Mouse (Mus musculus): ENCODE measurements around the gene Col6a1. TPM values are rescaled to one million over a fixed set of nuclear protein-coding genes. Genes with fewer than 3 reads are reported as not detected.
A peak's percentile ranks its signal among the peaks of the same experiment; 100 is the strongest.

Gene Col6a1
- total RNA-seq, 2 experiments from 2014 or later: 38.0 to 38.9 TPM

GRCm38 (mm10) chr10:76725097-76725496, 871 bp downstream of the Col6a1 start:
- no peak for DNase-seq (ENCODE audit: low spot score in 2 of 2)

DNA sequence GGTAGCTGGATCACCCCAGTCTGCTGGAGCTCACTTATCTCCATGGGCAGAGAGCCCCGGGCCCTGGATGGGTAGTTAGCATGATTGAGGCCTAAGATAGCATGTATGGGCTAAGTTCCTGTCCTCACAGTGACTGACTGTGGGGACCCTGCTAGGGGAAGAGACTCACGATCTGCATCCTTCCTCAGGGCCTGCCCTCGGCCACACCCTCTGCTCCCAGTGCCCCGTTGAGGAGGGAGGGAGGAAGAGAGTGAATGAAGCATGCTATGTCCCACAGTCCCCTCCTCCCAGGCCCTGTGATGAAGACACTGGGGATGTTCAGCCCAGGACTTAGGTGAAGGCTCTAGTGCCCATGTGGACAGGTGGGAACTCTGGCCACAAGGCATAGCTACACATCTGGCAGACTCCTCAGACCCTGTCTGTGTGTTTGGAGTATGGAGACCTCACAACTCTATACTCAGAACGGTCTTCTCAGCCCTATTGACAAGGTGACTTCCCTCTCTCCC, 1.7 kb downstream of the Col6a1 start:
- no peak for DNase-seq (ENCODE audit: low spot score in 2 of 2)

DNA sequence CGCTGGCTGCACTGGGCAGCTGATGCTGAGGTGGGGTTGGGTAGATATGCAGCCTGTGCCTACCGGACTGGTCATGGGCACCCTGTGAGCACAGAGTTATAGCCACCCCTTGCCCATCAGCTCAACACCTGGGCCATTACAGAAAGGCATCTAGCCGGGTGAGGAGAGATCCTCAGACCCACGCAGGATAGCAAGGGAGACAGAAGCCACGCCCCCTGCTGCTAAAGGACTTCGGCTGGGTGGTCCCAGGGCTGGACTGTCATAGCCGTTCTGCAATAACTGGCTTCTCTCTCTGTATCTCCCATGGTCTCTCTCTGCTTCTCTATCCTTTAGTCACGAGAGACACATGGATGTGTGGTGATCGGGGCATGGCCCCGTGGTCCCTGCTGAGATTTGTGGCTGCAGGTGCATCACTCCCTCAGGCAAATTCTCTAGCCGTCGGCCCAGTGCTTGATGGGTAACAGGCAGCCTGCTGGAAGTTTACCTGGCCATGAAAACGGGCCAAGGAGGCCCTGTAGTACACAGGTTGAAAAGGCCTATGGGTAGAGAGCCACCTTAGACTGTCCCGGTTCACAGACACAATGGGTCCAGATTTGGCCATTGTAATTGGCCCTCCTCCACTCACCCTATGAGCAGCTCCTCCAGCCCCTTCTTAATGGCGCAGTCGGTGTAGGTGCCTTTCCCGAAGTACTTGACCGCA, 3.1 kb downstream of the Col6a1 start:
- no peak for DNase-seq (ENCODE audit: low spot score in 2 of 2)

GRCm38 (mm10) chr10:76721746-76722145, 4.2 kb downstream of the Col6a1 start:
- no peak for DNase-seq (ENCODE audit: low spot score in 2 of 2)

DNA sequence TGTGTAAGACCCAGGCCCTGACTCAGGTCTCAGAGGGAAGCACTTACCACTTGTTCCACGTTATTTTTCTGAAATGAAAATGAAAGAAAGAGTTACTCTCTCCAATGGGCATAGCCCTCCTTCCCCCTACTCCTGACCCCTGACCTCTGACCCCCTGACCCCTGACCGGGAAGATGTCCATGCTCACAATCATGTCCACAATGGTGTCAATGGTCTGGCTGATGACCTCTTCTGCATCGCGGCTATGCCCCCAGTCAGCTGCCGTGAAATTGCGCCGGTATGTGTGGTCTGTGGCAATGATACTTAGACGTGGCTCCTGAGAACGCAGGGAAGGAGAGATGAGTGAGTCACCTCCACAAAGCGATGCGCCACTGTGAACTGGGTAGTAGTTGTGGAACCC, 4.8 kb downstream of the Col6a1 start:
- DNase-seq (ENCODE audit: low spot score in 2 of 2): no peak

DNA sequence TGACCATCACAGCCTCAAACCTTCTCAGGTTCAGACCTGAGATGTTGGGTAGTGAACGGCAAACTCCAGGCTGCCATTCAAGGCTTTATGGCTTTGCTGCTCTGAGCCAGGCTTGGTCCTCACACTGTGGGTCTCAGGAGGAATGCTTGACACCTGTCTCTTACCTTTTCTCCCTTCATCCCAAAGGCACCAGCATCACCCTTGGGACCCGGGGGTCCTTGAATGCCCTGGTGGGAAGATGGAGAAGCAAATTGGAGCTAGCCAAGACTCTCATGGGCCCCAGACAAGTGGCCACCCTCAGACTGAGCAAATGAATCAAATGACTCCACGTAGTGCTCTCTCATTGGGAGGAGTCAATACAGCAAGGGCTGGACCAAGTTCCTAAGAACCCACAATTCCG, 8.3 kb downstream of the Col6a1 start:
- DNase-seq (ENCODE audit: low spot score in 2 of 2): no peak

DNA sequence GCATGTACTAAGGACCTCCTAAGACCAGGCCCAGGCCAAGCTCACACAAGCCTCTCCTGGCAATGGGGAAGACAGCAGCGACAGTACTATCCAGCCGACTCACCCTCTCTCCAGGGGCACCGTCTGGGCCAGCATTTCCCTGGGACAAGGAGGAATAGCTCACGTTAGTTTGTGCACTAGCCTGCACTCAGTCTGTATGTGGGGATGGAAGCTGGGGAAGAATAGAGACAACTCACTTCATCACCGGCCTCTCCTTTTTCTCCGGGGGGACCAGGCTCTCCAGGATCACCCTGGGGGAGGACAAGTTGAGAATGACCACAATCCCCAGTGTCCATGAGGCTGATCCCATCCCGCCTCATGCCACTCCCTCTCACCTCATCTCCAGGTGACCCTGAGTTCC, 8.9 kb downstream of the Col6a1 start:
- DNase-seq (ENCODE audit: low spot score in 2 of 2): no peak

DNA sequence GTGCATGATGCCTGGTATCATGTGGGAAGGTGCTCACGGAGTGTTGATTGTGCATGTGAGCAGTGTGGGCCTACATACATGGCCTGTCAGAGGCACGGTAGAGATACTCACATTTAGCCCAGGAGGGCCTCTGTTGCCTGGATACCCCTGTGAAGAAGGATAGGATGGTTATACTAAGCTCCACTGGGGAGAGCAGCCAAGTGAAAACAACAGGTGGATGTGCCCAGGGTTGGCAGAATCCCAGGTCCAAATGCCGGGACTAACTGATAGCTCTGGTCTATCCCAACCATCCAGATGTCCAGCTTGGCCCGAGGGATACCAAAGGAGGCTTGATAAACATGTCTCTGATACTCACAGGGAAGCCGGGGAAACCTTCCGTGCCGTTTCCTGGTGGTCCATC, 11.7 kb downstream of the Col6a1 start:
- DNase-seq (ENCODE audit: low spot score in 2 of 2): peak; percentile 26 to 36

- DNase-seq (ENCODE audit: low spot score in 2 of 2): peak in 1 of 2 experiments; percentile 8
Observed at GRCm38 (mm10) chr10:76712500-76712899, 13.5 kb downstream of the Col6a1 start.

DNA sequence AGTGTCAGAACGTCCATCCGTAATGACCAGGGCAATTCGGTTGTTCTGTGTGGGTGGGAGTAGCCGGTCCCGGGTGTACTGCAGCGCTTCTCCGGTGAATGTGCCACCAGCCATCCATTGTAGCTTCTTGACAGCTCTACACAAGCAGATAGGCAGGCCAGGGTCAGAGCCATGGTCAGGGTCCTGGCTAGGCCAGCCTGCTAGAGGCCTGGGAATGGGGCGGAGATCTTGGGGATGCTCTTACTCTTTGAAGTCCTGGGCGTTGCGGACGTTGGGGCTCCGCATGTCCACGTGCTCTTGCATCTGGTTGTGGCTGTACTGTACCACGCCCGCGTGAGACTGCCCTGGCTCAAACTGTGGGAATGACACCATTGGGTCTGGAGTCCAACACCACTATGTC, 14.6 kb downstream of the Col6a1 start:
- DNase-seq (ENCODE audit: low spot score in 2 of 2): no peak

DNA sequence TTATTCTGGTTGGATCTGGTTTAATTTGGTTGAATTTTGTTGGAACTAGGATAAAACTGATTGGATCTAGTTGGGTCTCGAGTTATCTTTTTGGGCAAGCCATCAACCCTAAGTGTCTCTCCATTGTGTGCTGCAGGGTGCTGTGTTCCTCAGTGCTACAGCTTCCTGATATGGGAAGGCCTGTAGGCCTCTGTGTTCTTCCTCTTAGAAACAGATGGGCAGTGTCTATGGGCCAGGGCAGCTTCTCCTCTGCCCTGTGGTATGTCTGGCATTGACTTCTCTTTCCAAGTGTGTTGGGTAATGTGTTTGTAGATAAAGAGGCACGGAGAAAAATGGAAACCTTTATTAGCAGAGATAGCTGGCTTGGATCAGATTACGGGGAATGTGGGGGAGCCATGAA, 17.5 kb downstream of the Col6a1 start:
- no peak for DNase-seq (ENCODE audit: low spot score in 2 of 2)

DNA sequence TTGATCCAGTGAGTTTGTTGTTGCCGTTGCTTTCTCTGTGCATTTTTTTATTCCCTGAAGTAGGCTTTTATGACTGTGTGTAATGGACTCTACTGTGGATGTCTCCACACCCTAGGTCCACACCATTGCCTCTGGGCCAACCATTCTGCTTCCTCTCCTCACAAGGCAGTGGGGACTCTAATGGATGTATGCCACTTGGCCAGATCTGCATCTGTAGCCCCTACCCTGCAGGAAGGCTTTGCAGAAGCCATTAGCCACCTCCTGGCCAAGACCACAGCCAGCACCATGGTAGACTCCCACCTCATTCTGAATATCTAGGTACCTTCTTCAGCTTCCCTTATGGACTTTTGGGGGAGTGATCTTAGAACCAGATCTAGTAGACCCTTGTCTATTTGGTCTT, 18.4 kb downstream of the Col6a1 start:
- no peak for DNase-seq (ENCODE audit: low spot score in 2 of 2)

DNA sequence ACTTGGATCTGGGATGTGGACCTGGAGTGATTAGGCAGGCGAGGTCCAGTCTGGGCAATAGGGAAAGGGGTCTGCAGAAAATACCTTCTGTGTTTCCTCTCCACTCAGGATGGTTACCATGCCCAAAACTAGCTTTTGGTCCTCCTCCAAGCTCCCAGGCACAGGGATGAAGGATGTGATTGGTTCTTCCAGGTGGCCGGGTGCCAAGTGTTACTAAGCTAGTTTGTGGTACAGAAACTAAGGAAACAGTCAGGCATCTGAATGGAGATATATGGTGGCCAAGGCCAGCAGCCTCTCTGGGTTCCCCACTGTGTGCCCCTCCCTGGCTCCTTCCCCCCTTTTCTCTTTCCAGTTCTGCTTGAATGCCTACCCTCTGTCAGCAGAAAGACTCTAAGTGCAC, 19.0 kb downstream of the Col6a1 start:
- peak in 1 of 2 experiments; percentile 11 for DNase-seq (ENCODE audit: low spot score in 2 of 2)

DNA sequence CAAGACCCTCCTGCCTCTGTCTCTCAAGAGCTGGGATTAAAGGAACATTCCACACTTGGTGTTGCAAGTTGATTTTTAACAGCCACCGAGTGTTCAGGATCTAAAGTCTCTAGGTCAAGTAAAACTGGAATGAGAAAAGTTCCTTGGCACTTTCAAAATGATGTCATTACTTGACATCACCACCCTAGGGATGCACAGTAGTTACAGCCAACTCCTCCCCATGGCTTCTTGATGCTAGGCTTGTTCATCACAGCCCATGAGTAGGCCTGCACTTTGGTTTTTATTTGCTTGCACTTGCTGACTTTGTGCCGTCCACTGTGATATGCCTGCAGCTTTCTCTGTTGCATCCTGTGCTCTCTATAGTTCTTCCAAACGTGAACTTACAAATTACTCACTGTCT, 21.6 kb downstream of the Col6a1 start:
- no peak for DNase-seq (ENCODE audit: low spot score in 2 of 2)

DNA sequence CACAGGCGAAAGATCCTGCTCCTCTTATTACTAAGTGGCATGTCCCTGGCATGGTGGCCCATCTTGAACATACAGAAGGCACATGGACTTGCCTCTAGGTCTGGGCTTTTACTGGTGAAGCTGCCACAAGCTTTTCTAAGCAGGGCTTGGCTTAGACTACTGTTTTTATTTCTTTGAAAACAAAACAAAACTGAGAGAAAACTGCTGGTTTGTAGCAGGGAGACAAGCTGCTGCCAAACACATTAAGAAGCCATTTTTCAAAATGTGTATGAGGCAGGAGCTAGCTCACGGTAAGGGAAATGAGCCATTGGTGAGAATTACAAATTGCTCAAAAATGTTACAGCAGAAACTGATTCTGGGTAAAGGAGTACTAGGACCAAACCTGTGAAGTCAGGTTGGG, 24.5 kb downstream of the Col6a1 start:
- no peak for DNase-seq (ENCODE audit: low spot score in 2 of 2)

DNA sequence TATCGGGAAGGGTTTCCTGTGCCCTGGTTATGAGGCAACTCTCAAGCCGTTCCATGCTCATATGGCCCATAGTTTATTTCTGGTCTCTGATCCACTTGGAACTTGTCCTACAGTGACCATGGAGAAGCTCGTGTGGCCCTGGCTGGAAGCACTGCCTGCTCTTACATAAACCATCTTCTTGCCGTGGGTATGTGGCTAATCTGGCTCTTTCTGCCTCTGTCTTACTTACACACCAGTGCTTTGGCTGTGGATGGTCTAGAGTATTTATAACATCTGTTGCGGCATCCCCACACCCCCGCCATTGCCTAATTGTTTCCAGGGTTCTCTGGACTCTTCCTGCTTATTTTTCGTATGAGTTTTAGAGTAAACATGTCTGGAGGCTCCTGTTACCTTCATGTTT, 26.2 kb downstream of the Col6a1 start:
- DNase-seq (ENCODE audit: low spot score in 2 of 2): no peak

GRCm38 (mm10) chr10:76695283-76695885, 30.6 kb downstream of the Col6a1 start:
- DNase-seq (ENCODE audit: low spot score in 2 of 2): no peak

- DNase-seq (ENCODE audit: low spot score in 2 of 2): no peak
Observed at GRCm38 (mm10) chr10:76694765-76695164, 31.2 kb downstream of the Col6a1 start.

DNA sequence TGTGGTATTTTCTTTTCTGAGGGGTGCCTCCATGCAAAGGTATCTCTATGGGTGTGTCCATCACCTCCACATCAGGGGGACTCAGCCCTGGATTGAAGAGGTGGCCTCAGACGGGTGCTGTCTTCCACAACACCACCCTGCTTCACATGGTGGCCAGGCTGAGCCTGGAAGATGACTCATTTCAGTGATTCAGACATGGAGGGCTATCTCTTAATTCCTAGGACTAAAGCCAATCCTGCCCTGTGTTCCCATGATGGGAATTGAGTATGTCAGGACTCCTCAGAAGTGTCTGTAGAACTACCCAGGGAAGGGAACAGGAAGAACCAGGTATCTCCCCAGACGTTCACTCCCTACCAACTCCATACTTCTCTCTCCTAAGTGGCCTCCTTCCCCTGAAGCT, 32.5 kb downstream of the Col6a1 start:
- DNase-seq (ENCODE audit: low spot score in 2 of 2): no peak

DNA sequence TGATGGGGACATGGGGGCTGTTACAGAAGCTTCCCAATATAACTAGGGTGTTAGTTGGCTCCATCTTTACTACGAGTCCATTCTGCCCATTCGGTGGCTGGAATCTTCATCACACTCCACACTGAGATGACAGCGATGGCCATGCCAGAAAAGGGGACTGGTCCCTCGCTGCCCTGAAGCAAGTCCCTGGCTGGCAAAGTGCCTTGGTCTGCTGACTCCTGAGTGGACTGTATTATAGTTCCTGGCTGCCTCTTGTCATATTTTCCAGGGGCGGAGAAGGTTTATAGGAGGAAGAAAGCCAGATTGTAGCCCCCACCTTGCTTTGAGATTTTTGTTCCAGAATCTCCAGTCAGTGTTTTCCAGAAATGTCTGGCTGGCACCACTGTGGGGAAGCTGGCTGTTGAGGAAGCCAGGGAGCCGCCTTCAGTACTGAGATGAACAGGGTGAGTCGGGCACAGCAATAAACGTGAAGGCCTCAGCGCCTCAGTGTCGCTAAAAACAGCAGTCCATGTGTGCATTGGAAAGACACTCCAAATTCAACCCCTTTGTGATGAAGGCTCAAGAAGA, 40.4 kb downstream of the Col6a1 start:
- no peak for DNase-seq (ENCODE audit: low spot score in 2 of 2)

- DNase-seq (ENCODE audit: low spot score in 2 of 2): no peak
Observed at GRCm38 (mm10) chr10:76683977-76684376, 42.0 kb downstream of the Col6a1 start.

DNA sequence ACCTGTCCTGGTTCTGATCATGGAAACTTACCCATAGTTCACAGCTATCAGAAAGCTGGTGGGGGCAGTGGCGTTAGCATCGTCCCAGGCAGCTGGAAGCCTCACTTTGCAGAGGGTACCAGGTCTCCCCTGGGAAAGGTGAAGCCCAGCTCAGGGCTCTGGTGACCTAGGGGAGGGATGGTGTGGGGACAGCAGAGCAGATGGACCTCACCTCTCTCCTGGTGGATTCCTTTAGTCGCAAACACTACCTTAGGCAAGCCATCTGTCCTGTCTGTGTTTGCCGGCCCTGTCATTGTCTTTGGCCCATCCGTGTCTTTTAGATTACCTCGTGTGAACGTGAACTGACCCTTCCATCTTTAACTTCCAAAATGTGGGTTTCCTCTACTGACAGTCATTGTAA, 42.5 kb downstream of the Col6a1 start:
- no peak for DNase-seq (ENCODE audit: low spot score in 2 of 2)

DNA sequence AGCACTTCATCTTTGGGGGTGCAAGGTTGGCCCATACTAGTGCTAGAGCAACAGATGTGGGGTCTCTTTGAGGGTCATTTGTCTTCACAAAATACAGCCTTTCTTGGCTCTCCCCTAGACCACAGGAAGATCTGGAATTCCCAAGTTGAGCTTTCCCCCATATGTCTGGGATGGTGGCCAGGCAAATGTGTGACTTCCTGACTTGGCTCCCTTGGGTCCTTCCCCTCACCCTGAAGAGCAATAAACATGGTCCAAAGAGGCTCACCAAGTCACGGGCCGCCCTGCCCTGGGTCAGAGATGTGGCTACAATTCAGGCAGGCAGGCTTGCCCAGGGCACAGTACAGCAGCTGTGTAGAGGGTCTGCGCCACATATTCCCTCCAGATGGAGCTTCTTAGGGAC, 44.1 kb downstream of the Col6a1 start:
- DNase-seq (ENCODE audit: low spot score in 2 of 2): no peak

Measured in layer of hippocampus, postnatal 10 days (tissue).